Mouse (Mus musculus): ENCODE measurements at regions not wholly inside any gene's neighbourhood (a gene's known extent, or its start where the extent isn't known, plus 50 kb on each side); places are given as distances from the start of the nearest gene placed in this dataset.

DNA sequence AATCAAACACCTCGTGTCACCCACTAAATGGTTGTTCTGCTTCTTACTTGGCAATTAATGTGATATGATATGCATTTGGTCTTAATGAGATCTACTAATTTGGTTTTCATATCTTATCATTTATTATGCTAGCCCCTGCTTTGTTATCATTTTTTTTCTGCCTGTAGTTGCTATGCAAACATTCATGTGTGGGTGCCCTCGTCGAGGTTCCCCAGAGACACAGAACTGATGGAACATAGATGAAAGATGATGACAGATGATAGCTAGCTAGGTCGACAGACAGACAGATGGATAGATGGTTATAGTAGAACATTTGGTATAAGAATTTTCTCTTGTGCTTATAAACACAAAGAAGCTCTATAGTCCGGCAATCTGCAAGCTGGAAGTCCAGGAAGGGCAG is 252.1 kb downstream of the CK137956 start:
- H3K79me2 ChIP-seq (ENCODE audit: control insufficient read depth, insufficient read depth): no peaks in the 10 kb centered on the region
- no peak overlapping the region for H3ac ChIP-seq (ENCODE audit: control insufficient read depth, insufficient read length)
- no peak overlapping the region for H3K4me2 ChIP-seq (ENCODE audit: low read depth)
- H3K4me3 ChIP-seq: no peak overlapping the region
- no peaks in the 10 kb centered on the region for H3K27me3 ChIP-seq (ENCODE audit: control insufficient read depth, insufficient read depth, insufficient read length)
- H3K36me3 ChIP-seq (ENCODE audit: control insufficient read depth, insufficient read depth): no peaks in the 10 kb centered on the region
- TF ChIP-seq MYOD1 (IDR thresholded peaks at IDR 0.05; ENCODE audit: control insufficient read depth in 1 of 3, insufficient read length in 2 of 3, low read depth in 2 of 3) (no peak), MAX (IDR thresholded peaks at IDR 0.05; ENCODE audit: low read depth) (no peak), CEBPB (IDR thresholded peaks at IDR 0.05; ENCODE audit: insufficient read depth, poor library complexity, severe bottlenecking) (no peak), MYOG (IDR thresholded peaks at IDR 0.05; ENCODE audit: control insufficient read depth in 1 of 3, insufficient read depth in 1 of 3, insufficient read length in 2 of 3, low read depth in 2 of 3) (no peak), TCF3 (IDR thresholded peaks at IDR 0.05; ENCODE audit: insufficient read length, low read depth) (no peak), SRF (IDR thresholded peaks at IDR 0.05; ENCODE audit: control insufficient read depth, insufficient read length, low read depth) (no peak), USF1 (IDR thresholded peaks at IDR 0.05; ENCODE audit: low read depth) (no peak), E2F4 (IDR thresholded peaks at IDR 0.05; ENCODE audit: insufficient read depth) (no peak), TCF12 (IDR thresholded peaks at IDR 0.05; ENCODE audit: insufficient read depth, poor library complexity, severe bottlenecking) (no peak), REST (IDR thresholded peaks at IDR 0.05; ENCODE audit: insufficient read depth, insufficient read length) (no peak)

DNA sequence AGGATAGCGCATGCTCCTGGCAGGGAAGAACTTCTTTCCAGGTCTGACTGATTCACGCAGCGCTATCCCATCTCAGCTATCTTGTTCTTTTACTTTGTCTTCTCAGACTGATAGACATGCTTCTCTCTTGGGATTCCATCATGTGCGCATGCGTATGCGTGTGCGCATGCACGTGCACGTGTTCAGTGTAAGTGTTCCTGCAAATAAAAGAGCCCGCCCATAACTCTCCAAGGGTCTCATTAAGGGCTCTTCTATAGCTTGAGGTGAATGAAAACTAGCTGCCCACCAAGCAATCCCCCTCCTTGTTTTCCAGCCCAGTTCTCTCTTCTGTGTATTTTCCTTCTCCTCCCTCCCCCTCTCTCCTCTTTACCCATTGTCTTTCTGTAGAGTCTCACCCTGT is 258.5 kb downstream of the CK137956 start:
- no peaks in the 10 kb centered on the region for H3K27me3 ChIP-seq (ENCODE audit: control insufficient read depth, insufficient read depth, insufficient read length)
- H3K79me2 ChIP-seq (ENCODE audit: control insufficient read depth, insufficient read depth): no peaks in the 10 kb centered on the region
- no peak overlapping the region for H3ac ChIP-seq (ENCODE audit: control insufficient read depth, insufficient read length)
- H3K4me2 ChIP-seq (ENCODE audit: low read depth): no peak overlapping the region
- H3K36me3 ChIP-seq (ENCODE audit: control insufficient read depth, insufficient read depth): no peaks in the 10 kb centered on the region
- TF ChIP-seq MAX (IDR thresholded peaks at IDR 0.05; ENCODE audit: low read depth) (no peak), USF1 (IDR thresholded peaks at IDR 0.05; ENCODE audit: low read depth) (no peak), CEBPB (IDR thresholded peaks at IDR 0.05; ENCODE audit: insufficient read depth, poor library complexity, severe bottlenecking) (no peak), TCF12 (IDR thresholded peaks at IDR 0.05; ENCODE audit: insufficient read depth, poor library complexity, severe bottlenecking) (no peak), TCF3 (IDR thresholded peaks at IDR 0.05; ENCODE audit: insufficient read length, low read depth) (no peak), SRF (IDR thresholded peaks at IDR 0.05; ENCODE audit: control insufficient read depth, insufficient read length, low read depth) (no peak), REST (IDR thresholded peaks at IDR 0.05; ENCODE audit: insufficient read depth, insufficient read length) (no peak), E2F4 (IDR thresholded peaks at IDR 0.05; ENCODE audit: insufficient read depth) (no peak), POLR2AphosphoS2 (IDR thresholded peaks at IDR 0.05; ENCODE audit: insufficient read length, low read depth) (no peak), MYOD1 (IDR thresholded peaks at IDR 0.05; ENCODE audit: control insufficient read depth in 1 of 3, insufficient read length in 2 of 3, low read depth in 2 of 3) (no peak), POLR2A (IDR thresholded peaks at IDR 0.05; ENCODE audit: insufficient read length, low read depth) (no peak), MYOG (IDR thresholded peaks at IDR 0.05; ENCODE audit: control insufficient read depth in 1 of 3, insufficient read depth in 1 of 3, insufficient read length in 2 of 3, low read depth in 2 of 3) (no peak)
- H3K4me3 ChIP-seq: no peak overlapping the region

DNA sequence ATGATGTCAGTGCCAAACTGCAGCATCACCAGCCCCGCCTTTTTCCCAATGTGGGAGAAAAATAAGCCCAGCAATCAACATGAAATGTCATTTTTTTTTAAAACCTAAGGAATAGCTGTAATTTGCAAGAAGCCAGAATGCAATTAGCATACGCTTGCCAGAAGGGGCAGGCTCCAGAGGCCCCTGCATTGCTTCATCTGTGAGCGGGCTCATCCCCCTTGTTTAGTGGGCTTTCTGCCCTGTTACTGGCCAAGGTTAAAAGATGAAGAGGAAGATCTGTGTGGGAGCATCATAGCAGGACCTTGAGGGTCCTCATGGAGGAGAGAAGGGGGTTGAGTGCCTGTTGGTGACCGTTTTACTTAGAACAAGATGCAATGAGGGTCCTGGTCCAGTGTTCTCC is 259.9 kb downstream of the CK137956 start:
- H3K4me2 ChIP-seq (ENCODE audit: low read depth): no peak overlapping the region
- no peak for TF ChIP-seq REST (IDR thresholded peaks at IDR 0.05; ENCODE audit: insufficient read depth, insufficient read length)
- no peak for TF ChIP-seq SRF (IDR thresholded peaks at IDR 0.05; ENCODE audit: control insufficient read depth, insufficient read length, low read depth)
- no peak for TF ChIP-seq E2F4 (IDR thresholded peaks at IDR 0.05; ENCODE audit: insufficient read depth)
- H3K4me3 ChIP-seq: no peak overlapping the region
- H3ac ChIP-seq (ENCODE audit: control insufficient read depth, insufficient read length): no peak overlapping the region
- no peaks in the 10 kb centered on the region for H3K36me3 ChIP-seq (ENCODE audit: control insufficient read depth, insufficient read depth)
- H3K79me2 ChIP-seq (ENCODE audit: control insufficient read depth, insufficient read depth): no peaks in the 10 kb centered on the region
- no peaks in the 10 kb centered on the region for H3K27me3 ChIP-seq (ENCODE audit: control insufficient read depth, insufficient read depth, insufficient read length)

DNA sequence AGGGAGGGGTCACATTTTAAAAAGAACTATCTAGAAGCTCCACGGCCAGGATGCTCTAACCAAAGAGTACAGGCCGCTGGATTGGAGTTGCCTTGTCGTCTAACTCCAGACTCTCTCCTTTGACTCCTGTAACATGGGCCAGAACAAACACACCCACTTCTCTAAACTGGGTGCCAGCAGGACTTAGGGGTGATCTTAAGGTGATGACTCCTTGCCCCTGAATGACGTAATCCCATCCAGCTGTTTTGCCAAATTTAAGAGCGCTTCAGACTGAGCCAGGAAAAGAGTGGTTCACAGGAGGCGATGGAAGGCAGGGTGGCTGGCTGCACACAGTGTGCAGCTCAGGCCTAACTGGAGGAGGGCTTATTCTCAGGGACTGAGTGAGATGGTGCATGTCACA is 261.0 kb downstream of the CK137956 start:
- H3K36me3 ChIP-seq (ENCODE audit: control insufficient read depth, insufficient read depth): no peaks in the 10 kb centered on the region
- H3K4me3 ChIP-seq: no peak overlapping the region
- no peaks in the 10 kb centered on the region for H3K27me3 ChIP-seq (ENCODE audit: control insufficient read depth, insufficient read depth, insufficient read length)
- no peak overlapping the region for H3ac ChIP-seq (ENCODE audit: control insufficient read depth, insufficient read length)
- H3K79me2 ChIP-seq (ENCODE audit: control insufficient read depth, insufficient read depth): no peaks in the 10 kb centered on the region
- H3K4me2 ChIP-seq (ENCODE audit: low read depth): no peak overlapping the region
- TF ChIP-seq CEBPB (IDR thresholded peaks at IDR 0.05; ENCODE audit: insufficient read depth, poor library complexity, severe bottlenecking): no peak
- no peak for TF ChIP-seq TCF12 (IDR thresholded peaks at IDR 0.05; ENCODE audit: insufficient read depth, poor library complexity, severe bottlenecking)
- TF ChIP-seq REST (IDR thresholded peaks at IDR 0.05; ENCODE audit: insufficient read depth, insufficient read length): no peak
- no peak for TF ChIP-seq E2F4 (IDR thresholded peaks at IDR 0.05; ENCODE audit: insufficient read depth)
- TF ChIP-seq POLR2A (IDR thresholded peaks at IDR 0.05; ENCODE audit: insufficient read length, low read depth): no peak
- TF ChIP-seq MAX (IDR thresholded peaks at IDR 0.05; ENCODE audit: low read depth): no peak
- TF ChIP-seq MYOD1 (IDR thresholded peaks at IDR 0.05; ENCODE audit: control insufficient read depth in 1 of 3, insufficient read length in 2 of 3, low read depth in 2 of 3): no peak
- TF ChIP-seq TCF3 (IDR thresholded peaks at IDR 0.05; ENCODE audit: insufficient read length, low read depth): no peak
- no peak for TF ChIP-seq POLR2AphosphoS2 (IDR thresholded peaks at IDR 0.05; ENCODE audit: insufficient read length, low read depth)
- TF ChIP-seq MYOG (IDR thresholded peaks at IDR 0.05; ENCODE audit: control insufficient read depth in 1 of 3, insufficient read depth in 1 of 3, insufficient read length in 2 of 3, low read depth in 2 of 3): no peak
- TF ChIP-seq SRF (IDR thresholded peaks at IDR 0.05; ENCODE audit: control insufficient read depth, insufficient read length, low read depth): no peak
- no peak for TF ChIP-seq USF1 (IDR thresholded peaks at IDR 0.05; ENCODE audit: low read depth)

GRCm38 (mm10) chr4:127708186-127708585 is 262.6 kb downstream of the CK137956 start:
- H3K4me2 ChIP-seq (ENCODE audit: low read depth): no peak overlapping the region
- no peaks in the 10 kb centered on the region for H3K36me3 ChIP-seq (ENCODE audit: control insufficient read depth, insufficient read depth)
- TF ChIP-seq TCF3 (IDR thresholded peaks at IDR 0.05; ENCODE audit: insufficient read length, low read depth): no peak
- no peak overlapping the region for H3K4me3 ChIP-seq
- H3K27me3 ChIP-seq (ENCODE audit: control insufficient read depth, insufficient read depth, insufficient read length): no peaks in the 10 kb centered on the region
- H3K79me2 ChIP-seq (ENCODE audit: control insufficient read depth, insufficient read depth): no peaks in the 10 kb centered on the region
- no peak overlapping the region for H3ac ChIP-seq (ENCODE audit: control insufficient read depth, insufficient read length)

All from myocyte (in vitro differentiated cells).